Mouse (Mus musculus) cerebellum, adult 2 months (tissue): ENCODE measurements around the gene Zfp882.

Experiments used
- CTCF ChIP-seq: fragments of 200-500 bp; IDR thresholded peaks from 2 replicates; pipeline ENCODE4 v1.5.1; 2011; ENCODE audit warnings: low read depth, mild to moderate bottlenecking, control low read depth, low read length, moderate library complexity, borderline replicate concordance; ENCODE audit not compliant: insufficient read depth
- POLR2A ChIP-seq: fragments of 200-500 bp; IDR thresholded peaks from 2 replicates; pipeline ENCODE4 v1.6.1; 2011; ENCODE audit warnings: low read length, control low read depth, borderline replicate concordance; ENCODE audit not compliant: insufficient read depth

DNA sequence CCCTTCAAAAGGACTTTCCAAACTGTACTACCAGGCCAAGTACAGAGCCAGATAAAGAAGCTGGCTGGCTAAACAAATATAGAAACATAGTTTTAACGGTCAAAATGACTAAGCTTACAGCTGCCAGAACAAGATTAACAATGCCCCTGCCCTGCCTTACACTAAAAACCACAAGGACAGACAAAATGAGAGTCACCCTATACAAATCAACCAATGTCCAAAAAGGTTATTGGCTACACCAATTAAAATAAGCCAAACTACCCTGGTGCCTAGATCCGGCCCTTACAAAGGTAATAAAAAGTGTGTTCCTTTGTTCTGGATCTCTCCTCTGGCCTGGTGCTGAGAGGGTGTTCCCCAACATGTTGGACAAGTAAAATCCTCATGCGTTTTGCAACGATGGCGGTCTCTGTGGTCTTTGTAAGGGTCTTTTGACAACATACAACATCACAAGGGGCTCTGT, 580 bp upstream of the Zfp882 start:
- TF ChIP-seq CTCF (no peak), POLR2A (no peak)
